Mouse (Mus musculus) neural tube, embryonic 10.5 days (tissue): ENCODE measurements at regions not wholly inside any gene's neighbourhood (a gene's known extent, or its start where the extent isn't known, plus 50 kb on each side); places are given as distances from the start of the nearest gene placed in this dataset.
A peak's percentile ranks its signal among the peaks of the same experiment; 100 is the strongest.

Experiments
- DNase-seq: peaks from one replicate; pipeline ENCODE4 v3.0.0-alpha.2; 2017; ENCODE audit warnings: low spot score; ENCODE audit errors: extremely low spot score

GRCm38 (mm10) chr16:5538836-5539510 lies 283.2 kb upstream of the Eef2kmt start:
- no peak for DNase-seq

DNA sequence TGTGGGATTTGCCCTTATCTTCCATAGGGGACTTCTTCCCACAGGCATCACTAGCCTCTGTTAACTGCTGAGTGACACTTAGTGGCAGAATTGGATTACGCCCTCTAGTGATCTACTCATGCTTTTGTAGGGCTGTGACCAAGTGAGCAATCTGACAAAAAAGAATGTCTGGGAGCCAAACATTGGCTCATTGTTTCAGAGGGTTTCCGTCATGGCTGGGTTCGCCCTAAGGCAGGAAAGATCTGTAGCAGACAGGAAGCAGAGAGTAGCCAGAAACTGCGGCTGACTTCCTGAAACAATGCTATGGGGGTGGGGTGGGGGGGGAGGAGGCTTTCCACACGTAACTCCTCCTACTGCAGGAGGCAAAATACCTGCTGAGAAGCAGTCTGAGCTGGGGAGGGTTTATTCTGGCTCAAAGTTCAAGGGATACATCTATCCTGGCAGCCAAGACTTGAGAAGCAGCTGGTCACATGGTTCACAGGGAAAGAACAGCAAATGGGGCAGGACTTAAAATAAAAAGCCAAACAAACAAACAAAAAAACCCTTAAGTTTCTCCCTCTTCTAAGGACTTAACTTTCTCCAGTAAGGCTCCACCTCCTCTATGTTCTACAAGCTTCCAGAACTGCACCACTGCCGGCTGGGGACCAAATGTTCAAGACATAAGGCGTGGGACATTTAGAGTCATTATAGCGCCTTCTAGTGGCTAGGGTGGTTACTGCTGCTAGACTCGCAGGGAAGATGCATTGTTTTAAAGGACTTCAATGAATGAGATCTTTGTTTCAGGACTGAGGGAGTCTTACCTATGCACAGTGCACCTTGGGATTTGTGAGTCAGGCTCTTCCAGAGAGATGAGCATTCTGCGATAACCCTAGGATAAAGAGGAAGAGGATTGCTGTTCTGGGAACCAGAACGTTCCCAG lies 281.8 kb upstream of the Eef2kmt start:
- DNase-seq: no peak

DNA sequence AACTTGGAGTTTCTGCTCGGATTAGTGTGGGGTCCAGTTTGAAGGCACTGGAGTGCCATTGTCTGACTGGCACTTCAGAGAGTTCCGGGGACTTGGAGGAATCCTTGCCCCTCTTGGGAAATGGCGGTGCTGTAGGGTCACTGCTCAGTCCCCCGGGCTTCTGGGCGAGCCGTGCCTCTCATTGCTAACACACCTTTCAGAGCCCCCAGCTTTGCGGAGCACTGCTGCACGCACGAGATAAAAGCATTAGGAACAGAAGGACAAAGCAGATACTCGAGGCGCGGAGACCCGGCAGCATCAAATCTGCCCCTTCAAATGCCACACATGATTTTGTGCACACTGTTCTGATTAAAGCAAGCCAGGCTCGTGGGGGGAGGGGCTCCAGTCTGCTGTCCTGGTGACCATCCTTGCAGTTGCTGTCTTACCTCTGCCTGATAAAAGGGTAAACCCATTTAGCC lies 280.8 kb upstream of the Eef2kmt start:
- DNase-seq: no peak

DNA sequence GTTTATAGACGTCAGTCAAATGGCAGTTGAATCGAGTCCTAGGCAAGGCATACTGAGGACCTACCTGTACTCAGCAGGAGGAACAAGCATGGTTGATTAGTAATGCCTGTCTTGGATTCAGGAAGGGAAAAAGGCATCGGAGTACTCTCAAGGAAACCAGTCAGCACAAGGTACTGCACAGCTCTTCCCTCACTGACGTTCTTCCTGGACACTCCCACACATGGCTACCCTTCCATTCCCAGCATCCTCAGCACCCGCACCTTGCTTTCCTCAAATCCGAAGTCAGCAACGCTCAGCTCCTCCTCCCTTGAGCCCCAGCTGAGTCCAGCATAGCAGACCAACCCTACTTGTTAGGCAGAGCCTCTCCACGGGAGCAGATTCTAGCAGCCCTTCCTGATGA lies 279.6 kb upstream of the Eef2kmt start:
- DNase-seq: no peak

GRCm38 (mm10) chr16:5534862-5535261 lies 279.1 kb upstream of the Eef2kmt start:
- DNase-seq: no peak

- no peak for DNase-seq
Measured at GRCm38 (mm10) chr16:5534385-5534784, 278.6 kb upstream of the Eef2kmt start.

DNA sequence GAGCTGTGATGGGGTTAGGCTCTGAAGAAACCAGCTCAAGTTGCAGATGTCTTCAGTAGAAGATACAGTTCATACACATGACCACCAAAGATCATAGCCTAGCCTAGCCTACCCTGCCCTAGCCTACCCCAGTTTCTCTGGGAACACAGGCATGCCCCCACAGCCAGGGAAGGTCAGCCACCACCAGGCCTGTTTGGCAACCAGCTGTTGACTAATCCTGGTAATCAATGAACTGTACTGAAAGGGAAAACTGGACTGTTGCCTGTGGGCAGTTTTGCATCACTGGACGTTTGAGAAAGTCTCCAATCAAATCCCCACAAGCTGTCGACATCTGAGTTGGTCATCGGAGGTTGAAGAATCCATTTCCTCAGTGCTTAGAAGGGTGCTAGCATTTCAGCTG lies 276.5 kb upstream of the Eef2kmt start:
- DNase-seq: no peak

DNA sequence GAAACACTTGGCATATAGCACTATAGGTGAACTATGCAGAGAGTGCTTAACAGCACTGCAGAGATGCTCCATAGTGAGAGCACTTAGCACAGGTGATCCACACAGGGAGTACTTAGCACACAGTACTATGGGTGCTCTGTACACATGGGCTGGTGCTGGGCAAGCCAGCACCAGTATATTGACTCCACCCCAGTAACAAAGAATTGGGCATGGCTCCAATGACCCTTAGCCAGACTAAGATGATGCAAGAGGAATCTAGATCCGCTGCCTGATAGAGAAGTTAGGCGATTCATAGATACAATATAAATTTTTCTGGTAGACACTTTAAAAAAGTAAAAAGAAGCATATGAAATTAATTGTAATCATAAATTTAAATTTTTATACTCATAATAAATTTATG lies 274.0 kb upstream of the Eef2kmt start:
- no peak for DNase-seq

DNA sequence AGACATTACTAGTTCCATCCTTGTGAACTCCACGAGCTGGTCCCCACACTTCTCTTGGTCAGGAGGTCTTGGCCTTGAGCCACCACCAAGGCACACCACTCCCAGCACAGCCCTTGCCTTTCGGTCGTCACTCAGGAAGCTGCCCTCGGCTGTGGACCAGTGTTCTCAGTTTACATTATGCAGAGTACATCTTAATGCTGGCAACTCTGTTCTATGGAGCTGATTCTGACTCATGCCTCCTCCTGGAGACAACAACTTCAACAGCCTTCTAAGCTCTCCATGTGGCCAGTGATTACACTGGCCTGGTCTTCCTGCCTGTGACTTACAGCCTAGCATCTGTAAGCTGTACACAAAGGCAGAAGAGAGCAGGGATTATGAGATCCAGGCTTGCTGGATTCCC lies 272.2 kb upstream of the Eef2kmt start:
- no peak for DNase-seq

DNA sequence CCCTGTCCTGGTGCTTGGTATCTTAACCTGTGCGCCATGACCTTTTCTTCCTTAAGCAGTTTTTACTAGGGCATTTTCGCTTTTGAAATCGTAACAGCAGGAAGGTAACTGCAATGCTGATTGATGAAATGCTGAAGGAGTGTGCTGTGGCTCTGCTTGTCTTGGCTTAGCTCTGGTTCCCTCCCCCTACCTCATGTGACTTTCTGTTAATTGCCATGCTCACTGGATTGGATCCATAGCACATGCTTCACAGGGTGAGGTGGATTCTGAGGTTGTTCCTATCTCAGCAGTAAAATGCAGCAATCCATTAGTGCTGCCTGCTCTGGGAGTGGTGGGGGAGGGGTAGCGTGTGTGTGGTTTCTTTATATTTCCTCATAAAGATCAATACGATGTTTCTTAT lies 268.6 kb upstream of the Eef2kmt start:
- DNase-seq: no peak

DNA sequence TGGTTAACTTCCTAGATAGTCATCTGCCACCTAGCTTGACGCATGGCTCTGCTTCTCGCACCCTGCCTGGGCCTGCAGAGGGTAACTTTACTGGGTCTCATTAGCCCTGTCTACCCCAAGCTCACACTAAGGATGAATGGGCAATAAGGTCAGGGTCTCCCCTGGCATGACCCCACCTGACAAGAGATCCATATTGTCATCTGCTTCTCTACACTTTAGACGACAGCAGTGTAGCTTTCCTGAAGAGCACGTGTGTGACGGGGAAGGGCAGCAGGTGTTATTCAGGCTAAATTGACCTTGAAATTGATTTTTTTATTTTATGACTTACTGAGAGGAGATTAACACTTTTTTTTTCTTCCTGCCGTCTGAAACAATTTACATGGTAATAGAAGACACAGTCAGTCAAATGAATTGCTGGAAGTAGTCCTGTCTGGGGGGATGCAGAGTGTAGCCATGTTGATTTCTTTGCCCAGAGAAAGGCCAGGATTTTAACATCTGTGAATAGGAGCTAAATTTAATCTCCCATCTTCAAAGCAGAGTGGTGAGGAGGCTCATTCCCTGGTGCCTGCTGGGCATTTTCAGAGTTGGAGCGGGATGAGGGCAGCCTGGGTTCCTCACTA lies 267.7 kb upstream of the Eef2kmt start:
- DNase-seq: no peak

- no peak for DNase-seq
Measured at GRCm38 (mm10) chr16:5517746-5518145, 262.0 kb upstream of the Eef2kmt start.

GRCm38 (mm10) chr16:5515867-5516266 lies 260.1 kb upstream of the Eef2kmt start:
- DNase-seq: no peak

DNA sequence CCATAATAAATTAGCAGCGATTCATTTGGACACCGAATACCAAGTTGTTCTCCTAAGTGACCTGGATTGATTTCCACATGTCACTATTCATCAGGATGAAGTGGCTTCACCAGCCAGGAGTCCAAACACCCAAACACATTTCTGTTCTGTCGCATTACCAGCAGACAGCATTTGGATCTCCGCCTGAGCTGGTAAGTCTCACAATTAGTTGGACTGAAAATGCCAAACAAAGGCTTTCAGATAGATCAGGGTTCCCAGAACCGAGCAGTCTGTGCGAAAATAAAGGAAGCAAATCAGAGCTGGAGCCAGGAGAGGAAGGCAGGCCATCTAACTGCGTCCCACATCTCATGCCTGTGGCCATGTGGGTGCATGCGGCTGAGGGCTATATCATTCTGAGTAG lies 251.5 kb upstream of the Eef2kmt start:
- DNase-seq: no peak

DNA sequence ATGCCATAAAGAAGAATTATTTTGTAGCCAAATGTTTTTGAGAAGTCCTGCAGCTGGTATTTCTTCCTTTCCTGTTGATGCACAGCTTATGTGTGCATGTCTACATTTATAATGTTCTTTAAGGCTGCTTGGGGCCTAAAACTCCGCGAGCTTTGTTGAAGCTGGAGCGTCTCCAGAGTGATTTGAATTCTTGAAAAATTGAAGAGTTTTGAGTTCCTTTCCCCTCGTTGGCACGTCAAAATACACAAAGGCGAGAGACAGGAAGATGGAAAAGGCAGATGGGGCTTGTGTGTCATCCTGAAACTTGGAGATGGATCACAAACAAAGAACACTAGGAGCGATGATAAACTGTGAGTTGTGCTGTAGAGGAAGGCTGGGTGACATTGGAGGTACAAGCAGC lies 246.2 kb upstream of the Eef2kmt start:
- no peak for DNase-seq

GRCm38 (mm10) chr16:5496051-5496685 lies 240.4 kb upstream of the Eef2kmt start:
- DNase-seq: no peak

- DNase-seq: no peak
Measured at GRCm38 (mm10) chr16:5493352-5493751, 237.6 kb upstream of the Eef2kmt start.

- no peak for DNase-seq
Measured at GRCm38 (mm10) chr16:5487259-5487658, 231.5 kb upstream of the Eef2kmt start.

DNA sequence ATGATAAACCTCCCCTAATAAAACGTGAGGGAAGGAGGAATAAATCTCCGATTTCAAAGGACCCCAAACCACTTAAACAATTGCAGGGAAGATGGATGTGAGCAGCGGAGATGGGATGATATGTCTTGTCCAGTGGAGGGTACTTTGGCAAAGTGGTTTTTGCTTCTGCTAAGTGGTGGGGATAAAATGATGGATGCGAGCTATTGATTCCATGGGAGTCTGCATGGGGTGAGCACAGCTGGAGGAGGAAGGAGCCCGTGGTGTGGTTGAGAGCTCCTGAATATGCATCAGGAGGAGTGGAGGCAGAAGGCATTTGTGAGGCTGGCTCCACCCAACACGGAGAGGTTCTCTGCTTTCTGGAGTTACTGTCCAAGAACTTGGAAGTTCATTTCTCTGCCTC lies 227.6 kb upstream of the Eef2kmt start:
- no peak for DNase-seq

- no peak for DNase-seq
Measured at GRCm38 (mm10) chr16:5480148-5480547, 224.4 kb upstream of the Eef2kmt start.

DNA sequence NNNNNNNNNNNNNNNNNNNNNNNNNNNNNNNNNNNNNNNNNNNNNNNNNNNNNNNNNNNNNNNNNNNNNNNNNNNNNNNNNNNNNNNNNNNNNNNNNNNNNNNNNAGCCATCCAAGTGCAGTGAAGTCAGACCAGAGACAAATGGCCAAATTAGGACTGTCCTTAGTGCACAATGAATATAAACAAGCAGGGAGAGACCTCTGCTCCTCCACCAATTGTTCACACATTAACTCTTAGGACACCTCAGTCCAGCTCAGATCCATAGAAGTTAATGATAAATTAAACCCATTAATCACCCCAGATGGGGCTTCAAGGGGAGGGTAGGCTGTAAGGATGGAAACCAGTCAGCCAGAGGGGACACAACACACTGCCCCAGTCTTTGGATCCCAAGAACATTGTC lies 223.2 kb upstream of the Eef2kmt start:
- DNase-seq: no peak

- peak; percentile 52 for DNase-seq
Measured at GRCm38 (mm10) chr16:5471321-5471720, 215.5 kb upstream of the Eef2kmt start.
